Mouse (Mus musculus) olfactory bulb, adult 2 months (tissue): ENCODE data around the gene Pif1.

Source experiments
- CTCF ChIP-seq: fragments of 200-500 bp; IDR thresholded peaks from 2 replicates; pipeline ENCODE4 v1.5.1; 2012; ENCODE audit warnings: low read depth, mild to moderate bottlenecking, low read length, moderate library complexity; ENCODE audit not compliant: insufficient read depth
- POLR2A ChIP-seq: fragments of 200-500 bp; IDR thresholded peaks from 2 replicates; pipeline ENCODE4 v1.6.1; 2012; ENCODE audit warnings: mild to moderate bottlenecking, low read depth, low read length, moderate library complexity; ENCODE audit not compliant: insufficient read depth

DNA sequence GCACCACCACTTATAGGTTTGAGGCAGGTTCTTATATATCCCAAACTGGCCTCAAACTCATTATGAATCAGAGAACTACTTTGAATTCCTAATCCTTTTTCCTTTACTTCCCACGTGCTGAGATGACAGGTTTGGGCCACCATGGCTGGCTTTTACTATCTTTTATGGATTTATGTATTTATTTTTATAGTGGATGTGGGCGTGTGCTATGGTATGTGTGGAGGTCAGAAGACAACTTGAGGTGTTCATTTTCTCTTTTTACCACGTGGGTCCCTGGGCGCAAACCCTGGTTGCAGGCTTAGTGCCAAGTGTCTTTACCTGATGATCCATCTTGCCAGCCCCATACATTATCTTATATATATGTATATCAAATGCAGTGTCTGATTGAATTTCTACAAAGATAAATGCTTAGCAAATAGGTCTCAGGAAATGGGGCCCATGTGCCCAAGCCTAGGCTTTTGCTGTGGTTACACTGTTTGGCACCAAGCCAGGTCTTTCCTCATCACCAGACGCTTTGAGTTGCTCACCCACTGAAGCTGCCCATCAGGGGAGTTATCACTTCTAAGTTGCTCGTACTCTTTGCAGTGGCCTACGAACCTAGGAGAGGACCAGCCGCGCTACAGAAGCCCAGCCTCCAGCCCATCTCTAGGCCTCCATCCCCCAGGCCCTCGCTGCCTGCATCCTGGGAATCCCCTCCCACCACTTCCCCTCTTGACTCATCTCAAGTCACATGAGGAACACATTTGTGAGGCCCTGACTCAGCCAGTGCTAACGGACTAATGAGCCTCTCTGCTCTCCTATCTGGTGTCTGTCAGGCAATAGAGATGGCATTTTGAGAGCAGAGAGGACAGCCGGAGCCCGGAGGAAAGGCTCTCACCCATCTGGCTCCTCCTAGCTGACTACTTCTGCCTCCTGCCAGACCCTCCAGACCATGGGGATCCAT is 45.6 kb upstream of the Pif1 start:
- TF ChIP-seq POLR2A (no peak), CTCF (no peak)
